Mouse (Mus musculus): Measurements from ENCODE around the gene Fsd1.
"Not testable (repeated sequence)": the region's sequence is repeated elsewhere in the genome, so short reads cannot be mapped to it uniquely, and the experiment has no call there.

The Fsd1 gene

DNA sequence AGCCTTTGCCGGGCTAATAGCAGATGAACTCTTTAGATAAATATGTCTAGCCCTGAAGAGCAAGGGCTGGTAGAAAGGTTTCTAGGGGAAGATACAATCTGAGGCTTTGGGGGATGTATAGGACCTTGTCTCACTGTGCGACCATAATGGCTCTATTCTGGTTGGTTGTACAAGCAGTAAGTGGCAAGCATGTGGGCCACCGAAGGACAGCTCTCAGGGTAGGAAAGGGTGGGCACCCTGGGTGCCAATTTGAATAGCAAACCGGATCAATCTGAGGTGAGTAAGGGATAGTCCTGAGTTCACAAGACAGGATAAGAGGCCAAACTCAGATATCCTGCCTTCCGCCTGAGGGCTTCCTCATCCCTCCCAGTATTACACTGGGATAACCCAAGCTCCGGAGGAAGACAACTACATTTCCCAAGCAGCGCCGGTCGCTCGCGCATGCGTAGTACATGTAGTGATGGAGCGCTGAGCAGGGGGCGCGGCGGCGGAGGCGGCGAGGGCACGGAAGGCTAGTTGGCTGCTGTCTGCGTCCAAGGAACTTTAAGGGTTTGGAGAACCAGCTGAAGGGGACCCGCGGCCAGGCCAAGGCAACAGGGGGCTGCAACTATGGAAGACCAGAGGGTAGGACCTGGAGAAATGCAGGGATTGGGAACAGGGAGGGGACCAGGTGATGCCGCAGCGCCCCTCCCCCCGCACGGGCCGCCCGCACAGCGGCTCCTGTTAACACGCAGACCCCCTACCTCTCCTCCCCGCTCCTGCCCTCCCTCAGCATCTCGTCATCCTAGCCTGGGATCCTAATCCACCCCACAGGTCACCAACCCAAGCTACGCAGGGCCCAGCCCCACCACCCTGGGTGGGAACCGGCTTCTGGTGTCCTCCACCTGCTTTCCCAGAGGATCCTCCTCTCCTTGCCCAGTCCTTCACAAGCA lies at the start of gene Fsd1:
Gene Fsd1, plus strand, starts transcription at position 480 of the 932 bp plus-strand sequence.
- DNase-seq (ENCODE audit: low read depth), result peak; percentile 25

DNA sequence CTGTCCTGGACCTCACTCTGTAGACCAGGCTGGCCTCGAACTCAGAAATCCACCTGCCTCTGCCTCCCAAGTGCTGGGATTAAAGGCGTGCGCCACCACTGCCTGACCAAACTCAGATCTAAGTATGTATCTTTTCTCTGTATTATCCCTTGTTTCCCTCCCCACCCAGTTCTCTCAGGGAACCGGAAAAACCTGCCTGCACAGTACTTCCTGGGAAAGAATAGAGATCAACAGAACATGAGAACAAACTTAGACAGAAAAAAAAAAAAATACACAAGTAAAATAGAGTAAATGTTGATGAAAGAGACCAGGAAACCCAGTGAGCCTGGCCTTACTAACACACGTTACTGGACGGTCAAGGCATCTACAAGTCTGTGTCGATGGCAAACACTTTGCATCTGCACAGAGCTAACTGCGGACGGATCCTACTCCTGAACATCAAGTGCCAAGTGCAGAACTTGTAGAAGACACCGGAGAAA lies 41.9 kb upstream of the Fsd1 start:
- not testable (repeated sequence) for DNase-seq (ENCODE audit: low read depth)

- DNase-seq (ENCODE audit: low read depth), result peak; percentile 87
These were observed 41.2 kb upstream of the Fsd1 start for GRCm38 (mm10) chr17:55944866-55945682.

GRCm38 (mm10) chr17:55945696-55946095 lies 40.6 kb upstream of the Fsd1 start:
- no peak for DNase-seq (ENCODE audit: low read depth)

- DNase-seq (ENCODE audit: low read depth), result no peak
These were observed 37.7 kb upstream of the Fsd1 start for GRCm38 (mm10) chr17:55948647-55949046.

DNA sequence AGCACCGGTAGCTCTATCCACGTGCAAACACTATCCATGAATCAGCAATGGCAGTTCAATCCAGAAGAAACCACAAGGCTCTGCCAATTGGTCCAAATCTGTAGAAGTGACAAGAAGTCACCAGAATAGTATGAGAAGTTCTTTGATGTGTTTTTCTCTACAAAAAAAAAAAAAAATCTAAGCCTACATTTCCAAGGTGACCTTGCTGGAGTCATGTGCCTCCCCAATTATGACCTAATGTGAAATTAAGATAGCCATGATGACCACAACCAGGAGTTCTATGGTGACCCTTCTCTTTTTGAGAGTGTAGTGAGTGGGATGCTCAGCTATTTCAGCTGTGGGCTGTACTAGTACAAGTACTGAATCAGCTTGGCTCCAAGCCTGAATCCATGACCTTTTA lies 36.9 kb upstream of the Fsd1 start, which contains the start of gene Zfp119b:
Gene Zfp119b, minus strand, starts transcription at position 101 of the 400 bp plus-strand sequence.
- no peak for DNase-seq (ENCODE audit: low read depth)

GRCm38 (mm10) chr17:55950601-55951000 lies 35.7 kb upstream of the Fsd1 start:
- no peak for DNase-seq (ENCODE audit: low read depth)

DNA sequence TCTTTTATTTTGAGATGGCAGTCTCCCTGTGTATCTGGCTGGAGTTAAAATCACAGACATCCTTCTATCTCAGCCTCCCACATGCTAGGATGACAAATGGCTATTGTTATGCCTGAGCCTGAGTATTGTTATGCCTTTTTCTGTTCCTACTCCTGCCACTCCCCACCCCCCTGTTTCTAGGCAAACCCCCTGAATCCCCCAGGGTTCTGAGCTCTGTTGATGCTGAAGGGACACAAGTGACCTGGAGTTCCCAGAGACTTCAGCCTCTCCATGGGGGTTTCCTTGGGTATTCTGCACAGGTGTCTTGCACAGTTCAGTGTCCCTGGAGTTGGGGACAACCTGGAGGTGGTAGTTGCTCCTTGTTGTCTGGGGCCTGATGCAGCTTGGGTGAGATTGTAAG lies 34.3 kb upstream of the Fsd1 start:
- no peak for DNase-seq (ENCODE audit: low read depth)

GRCm38 (mm10) chr17:55952447-55953027 lies 33.8 kb upstream of the Fsd1 start, which contains the start of gene Ebi3:
Gene Ebi3, plus strand, starts transcription at chr17:55952640.
- peak; percentile 59 for DNase-seq (ENCODE audit: low read depth)

- DNase-seq (ENCODE audit: low read depth), result no peak
These were observed 32.6 kb upstream of the Fsd1 start for GRCm38 (mm10) chr17:55953751-55954150.

DNA sequence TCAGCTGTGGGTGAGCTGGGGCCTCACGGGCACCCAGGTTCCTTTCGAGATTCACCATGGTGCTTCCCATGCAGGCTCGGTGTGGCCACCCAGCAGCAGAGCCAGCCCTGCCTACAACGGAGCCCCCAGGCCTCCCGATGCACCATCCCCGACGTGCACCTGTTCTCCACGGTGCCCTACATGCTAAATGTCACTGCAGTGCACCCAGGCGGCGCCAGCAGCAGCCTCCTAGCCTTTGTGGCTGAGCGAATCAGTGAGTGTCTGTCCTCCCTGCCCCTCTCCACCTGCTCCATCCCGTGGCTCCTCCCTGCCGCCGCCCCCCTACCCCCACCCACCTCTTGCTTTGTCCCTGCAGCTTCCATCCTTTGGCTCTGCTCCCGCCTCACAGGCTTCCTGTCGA lies 32.1 kb upstream of the Fsd1 start:
- no peak for DNase-seq (ENCODE audit: low read depth)

DNA sequence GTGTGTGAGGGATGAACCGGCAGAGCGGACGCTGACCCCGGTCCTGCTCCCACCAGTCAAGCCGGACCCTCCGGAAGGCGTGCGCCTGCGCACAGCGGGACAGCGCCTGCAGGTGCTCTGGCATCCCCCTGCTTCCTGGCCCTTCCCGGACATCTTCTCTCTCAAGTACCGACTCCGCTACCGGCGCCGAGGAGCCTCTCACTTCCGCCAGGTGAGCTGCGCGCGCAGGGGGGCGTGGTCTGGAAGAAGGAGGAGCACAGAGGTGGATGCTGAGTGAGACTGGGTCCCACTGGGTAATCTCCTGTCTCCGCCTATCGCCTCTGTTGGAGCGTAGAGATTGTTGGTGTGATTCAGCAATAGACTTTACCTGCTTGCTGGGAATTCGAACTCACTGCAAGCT lies 30.2 kb upstream of the Fsd1 start:
- no peak for DNase-seq (ENCODE audit: low read depth)

DNA sequence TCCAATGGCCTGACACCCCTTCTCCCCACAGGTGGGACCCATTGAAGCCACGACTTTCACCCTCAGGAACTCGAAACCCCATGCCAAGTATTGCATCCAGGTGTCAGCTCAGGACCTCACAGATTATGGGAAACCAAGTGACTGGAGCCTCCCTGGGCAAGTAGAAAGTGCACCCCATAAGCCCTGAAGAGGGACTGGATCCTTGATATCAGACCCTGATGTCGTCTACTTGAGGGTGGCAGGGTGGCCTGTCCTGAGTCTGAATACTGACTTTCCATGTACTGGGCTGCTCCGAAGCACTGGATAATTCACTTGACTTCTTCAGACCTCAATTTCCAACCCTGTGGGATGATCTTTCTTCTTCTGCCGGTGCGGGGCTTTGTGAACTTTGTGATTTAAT lies 29.7 kb upstream of the Fsd1 start:
- DNase-seq (ENCODE audit: low read depth), result no peak

- peak; percentile 86 for DNase-seq (ENCODE audit: low read depth)
These were observed 29.1 kb upstream of the Fsd1 start for GRCm38 (mm10) chr17:55957168-55957567.

- no peak for DNase-seq (ENCODE audit: low read depth)
These were observed 28.4 kb upstream of the Fsd1 start for GRCm38 (mm10) chr17:55957726-55958583.

GRCm38 (mm10) chr17:55958584-55958886 lies 27.8 kb upstream of the Fsd1 start:
- DNase-seq (ENCODE audit: low read depth), result no peak

DNA sequence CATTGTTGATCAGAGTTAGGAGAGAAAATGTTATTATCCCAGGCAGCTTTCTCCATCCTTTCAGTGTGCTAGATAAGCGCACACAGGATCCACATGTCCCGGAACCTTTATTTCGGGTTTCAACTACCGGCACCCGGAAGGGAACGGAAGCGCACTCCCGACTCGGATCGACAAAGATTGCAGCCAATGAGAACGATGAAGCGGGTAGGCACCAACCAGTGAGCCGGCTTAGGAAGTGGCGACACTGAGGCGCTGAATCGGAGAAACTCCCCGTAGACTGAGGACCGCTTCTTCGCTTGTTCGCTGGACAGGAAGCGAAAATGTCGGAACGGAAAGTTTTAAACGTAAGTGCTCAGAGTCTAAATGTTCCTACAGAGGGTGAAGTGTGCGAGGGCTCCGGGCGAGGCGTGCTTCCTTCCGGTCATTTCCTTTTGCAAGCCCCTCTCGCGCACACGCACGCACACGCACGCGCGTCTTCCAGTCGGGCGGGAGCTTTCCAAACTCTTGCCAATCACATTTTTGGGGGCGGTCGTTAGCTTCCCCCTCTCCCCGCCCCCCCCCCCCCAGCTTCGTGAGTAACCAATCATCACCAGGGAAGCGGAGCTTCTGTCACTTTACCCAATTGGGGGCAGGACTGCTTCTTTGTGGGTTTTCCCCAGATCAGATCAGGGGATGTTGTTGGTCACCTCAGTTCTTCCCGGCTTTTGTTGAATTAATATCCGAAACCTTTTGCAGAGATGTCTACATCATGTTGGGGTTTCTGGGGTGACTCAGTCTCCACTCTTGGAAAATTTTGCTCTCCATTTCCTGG lies 27.2 kb upstream of the Fsd1 start, which contains the start of gene Yju2:
Gene Yju2, plus strand, starts transcription at position 182 of the 811 bp plus-strand sequence.
- peak; percentile 98 for DNase-seq (ENCODE audit: low read depth)

- DNase-seq (ENCODE audit: low read depth), result no peak
These were observed 26.2 kb upstream of the Fsd1 start for GRCm38 (mm10) chr17:55959946-55960740.

- DNase-seq (ENCODE audit: low read depth), result no peak
These were observed 25.5 kb upstream of the Fsd1 start for GRCm38 (mm10) chr17:55960791-55961190.

- no peak for DNase-seq (ENCODE audit: low read depth)
These were observed 24.7 kb upstream of the Fsd1 start for GRCm38 (mm10) chr17:55961631-55962030.
